Comparison of ENCODE assay signal across 12 mouse cellular contexts in the genomic region with DNA sequence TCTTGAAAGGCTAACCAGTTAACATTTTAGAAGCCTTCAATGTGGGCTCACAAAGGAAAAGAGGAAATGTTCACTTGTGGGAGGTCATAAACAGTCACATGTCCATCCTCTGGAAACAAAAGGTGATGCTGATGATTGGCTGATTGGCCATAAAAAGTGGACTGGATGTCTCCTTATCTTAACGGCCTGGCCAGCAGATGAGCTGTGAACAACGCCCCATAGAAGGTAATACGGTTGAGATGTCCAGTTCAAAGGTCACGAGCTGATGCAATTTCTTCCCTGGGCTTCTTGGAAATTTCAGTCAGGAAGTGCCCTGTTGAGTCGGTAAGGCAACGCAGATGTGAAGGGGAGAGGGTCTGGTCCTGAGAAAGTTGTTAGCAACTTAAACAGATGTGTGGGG. TPM values are rescaled to one million over a fixed set of nuclear protein-coding genes. Genes with fewer than 3 reads are reported as not detected.
DNase-seq lines count a peak whose midpoint lies in the region; ATAC-seq and TF ChIP-seq lines count a peak whose summit lies in the region.
"Had no signal": no experiment of that assay in that cellular context is flagged by ENCODE, and none has a peak within 500 bp of the region (broad histone marks: within the 10 kb centered on the region; RNA-seq: fewer than 3 reads in every experiment).

No protein-coding gene starts in this region.

- no peak overlapping the region for H3K4me2 ChIP-seq in heart, embryonic 12.5 days
- H3K4me2 ChIP-seq in embryonic facial prominence, embryonic 11.5 days (ENCODE audit: low read depth, low read length), result no peak overlapping the region
- no peak overlapping the region for H3K4me2 ChIP-seq in limb, embryonic 11.5 days (ENCODE audit: low read depth, severe bottlenecking)
- no peak overlapping the region for H3K4me2 ChIP-seq in stomach, postnatal 0 days (replicated peaks; ENCODE audit: low read depth)
- H3K4me2 ChIP-seq: heart, embryonic 13.5 days had no signal

- H3K9ac ChIP-seq in heart, embryonic 12.5 days, result no peak overlapping the region
- H3K9ac ChIP-seq in embryonic facial prominence, embryonic 11.5 days (replicated peaks; ENCODE audit: low read length), result no peak overlapping the region
- no peak overlapping the region for H3K9ac ChIP-seq in limb, embryonic 11.5 days (ENCODE audit: low read length)
- H3K9ac ChIP-seq in stomach, postnatal 0 days (ENCODE audit: low read length), result no peak overlapping the region
- H3K9ac ChIP-seq: heart, embryonic 13.5 days had no signal

- TF ChIP-seq CTCF in stomach, postnatal 0 days (IDR thresholded peaks at IDR 0.05; ENCODE audit: low read depth), result no peak

- ATAC-seq in heart, embryonic 12.5 days (ENCODE audit: insufficient number of reproducible peaks, low FRiP score), result peak; percentile 22; the same call in 1 of the 2 replicates
- no peak for ATAC-seq in embryonic facial prominence, embryonic 11.5 days (replicated peaks; ENCODE audit: insufficient number of reproducible peaks, low FRiP score, low TSS enrichment, low read depth)
- no peak for ATAC-seq in limb, embryonic 11.5 days (ENCODE audit: insufficient number of reproducible peaks, low FRiP score, low TSS enrichment, low read depth)
- no peak for ATAC-seq in stomach, postnatal 0 days (ENCODE audit: low FRiP score, low TSS enrichment)
- ATAC-seq: forebrain, embryonic 14.5 days had no signal

- no peak overlapping the region for H3K27ac ChIP-seq in heart, embryonic 12.5 days (ENCODE audit: poor library complexity, severe bottlenecking)
- H3K27ac ChIP-seq in embryonic facial prominence, embryonic 11.5 days (replicated peaks; ENCODE audit: low read depth, low read length), result no peak overlapping the region
- H3K27ac ChIP-seq in limb, embryonic 11.5 days (replicated peaks; ENCODE audit: low read depth, low read length), result peak overlapping the region; percentile 65
- no peak overlapping the region for H3K27ac ChIP-seq in stomach, postnatal 0 days (replicated peaks)
- H3K27ac ChIP-seq: heart, embryonic 13.5 days had no signal

- H3K27me3 ChIP-seq in heart, embryonic 12.5 days (replicated peaks), result no peaks in the 10 kb centered on the region
- no peaks in the 10 kb centered on the region for H3K27me3 ChIP-seq in embryonic facial prominence, embryonic 11.5 days (ENCODE audit: control insufficient read depth, insufficient read depth, low read length)
- H3K27me3 ChIP-seq in limb, embryonic 11.5 days (ENCODE audit: control insufficient read depth, insufficient read depth, low read length), result no peaks in the 10 kb centered on the region
- no peaks in the 10 kb centered on the region for H3K27me3 ChIP-seq in stomach, postnatal 0 days (ENCODE audit: control insufficient read depth, insufficient read depth, low read length)
- H3K27me3 ChIP-seq: heart, embryonic 13.5 days had no signal

- H3K36me3 ChIP-seq in heart, embryonic 12.5 days, result no peaks in the 10 kb centered on the region
- no peaks in the 10 kb centered on the region for H3K36me3 ChIP-seq in embryonic facial prominence, embryonic 11.5 days (replicated peaks; ENCODE audit: control insufficient read depth, insufficient read depth, low read depth, low read length)
- no peaks in the 10 kb centered on the region for H3K36me3 ChIP-seq in limb, embryonic 11.5 days (ENCODE audit: control insufficient read depth, insufficient read depth, low read length)
- H3K36me3 ChIP-seq in stomach, postnatal 0 days (ENCODE audit: control insufficient read depth, insufficient read depth, low read length), result no peaks in the 10 kb centered on the region
- H3K36me3 ChIP-seq: heart, embryonic 13.5 days had no signal

- no peak for DNase-seq in heart, adult 8-10 months (ENCODE audit: low spot score)
- DNase-seq in ES-CJ7 (ENCODE audit: low read depth, low spot score), result peak; percentile 29
- DNase-seq in embryonic facial prominence, embryonic 11.5 days (ENCODE audit: low spot score), result peak; percentile 28
- DNase-seq in limb, embryonic 11.5 days (ENCODE audit: low spot score), result peak; percentile 67
- DNase-seq in stomach, postnatal 0 days (ENCODE audit: low spot score), result no peak
- DNase-seq in adrenal gland, adult 8-10 months, result no peak
- DNase-seq in left cerebral cortex, adult 18-20 months (ENCODE audit: low spot score in 2 of 2), result no peak
- DNase-seq: lung, postnatal 10 days had no signal

- no peak for TF ChIP-seq EP300 in stomach, postnatal 0 days (optimal IDR thresholded peaks at IDR 0.05)

- no peaks in the 10 kb centered on the region; the same call in 1 of the 2 replicates for H3K9me3 ChIP-seq in heart, embryonic 12.5 days (replicated peaks)
- no peaks in the 10 kb centered on the region for H3K9me3 ChIP-seq in embryonic facial prominence, embryonic 11.5 days (replicated peaks; ENCODE audit: control insufficient read depth, low read length)
- no peaks in the 10 kb centered on the region for H3K9me3 ChIP-seq in limb, embryonic 11.5 days (ENCODE audit: control insufficient read depth, low read length)
- no peaks in the 10 kb centered on the region for H3K9me3 ChIP-seq in stomach, postnatal 0 days (ENCODE audit: control insufficient read depth, low read length)
- H3K9me3 ChIP-seq: heart, embryonic 13.5 days had no signal

- H3K4me1 ChIP-seq in heart, embryonic 12.5 days (replicated peaks), result peaks cover 18% of the 10 kb centered on the region
- no peaks in the 10 kb centered on the region; the same call in 1 of the 2 replicates for H3K4me1 ChIP-seq in embryonic facial prominence, embryonic 11.5 days (ENCODE audit: control insufficient read depth, insufficient read depth, low read length)
- H3K4me1 ChIP-seq in limb, embryonic 11.5 days (ENCODE audit: control insufficient read depth, insufficient read depth, low read length), result peaks cover 19% of the 10 kb centered on the region
- no peaks in the 10 kb centered on the region; the same call in 1 of the 2 replicates for H3K4me1 ChIP-seq in stomach, postnatal 0 days (replicated peaks; ENCODE audit: control insufficient read depth, insufficient read depth)

- 13% methylated on average over 6 of the region's 6 CpGs for WGBS in heart, embryonic 12.5 days
- 6% methylated on average over 6 of the region's 6 CpGs for WGBS in embryonic facial prominence, embryonic 11.5 days
- WGBS in limb, embryonic 11.5 days, result 4% methylated on average over 6 of the region's 6 CpGs
- WGBS in stomach, postnatal 0 days, result 36% methylated on average over 6 of the region's 6 CpGs

- H3K4me3 ChIP-seq in heart, embryonic 12.5 days, result no peak overlapping the region
- H3K4me3 ChIP-seq in embryonic facial prominence, embryonic 11.5 days (ENCODE audit: low read depth, low read length), result no peak overlapping the region
- H3K4me3 ChIP-seq in limb, embryonic 11.5 days (ENCODE audit: low read depth, low read length), result no peak overlapping the region
- H3K4me3 ChIP-seq in stomach, postnatal 0 days (ENCODE audit: low read depth, low read length), result no peak overlapping the region
- H3K4me3 ChIP-seq: heart, embryonic 13.5 days; myocyte had no signal

RNA-seq across cellular contexts. Expression of a gene that starts 28.9 kb away (rescaled TPM):
- polyA plus RNA-seq in heart, embryonic 12.5 days (2016; fragmentation: Nextera tagmentation; extraction: Ambion mirVana), result 9.9 and 10.6 TPM in 2 replicates
- total RNA-seq in heart, adult 8-10 months (2022), result 1 to 10 TPM; 6.3 to 6.9 (median 6.6) TPM
- 8.8 and 11.1 TPM in 2 replicates for polyA plus RNA-seq in embryonic facial prominence, embryonic 11.5 days (2014; fragmentation: Nextera tagmentation; extraction: Ambion mirVana)
- 7.8 and 8.2 TPM in 2 replicates for polyA plus RNA-seq in limb, embryonic 11.5 days (2014; fragmentation: Nextera tagmentation; extraction: Ambion mirVana)
- 10.6 and 11.9 TPM in 2 replicates for polyA plus RNA-seq in stomach, postnatal 0 days (2015; fragmentation: Nextera tagmentation; extraction: Ambion mirVana)
- total RNA-seq in adrenal gland, adult 8-10 months (2022), result 10 to 100 TPM; 21.9 to 35.4 (median 29.1) TPM
- total RNA-seq in left cerebral cortex, adult 18-20 months (2021), result 10 to 100 TPM; 10.8 to 11.6 TPM

Comparison
In these comparisons a context has a peak if more than half of its experiments do, and no peak if none do; other contexts are left out.
1. DNase-seq: peak in ES-CJ7 (single experiment), embryonic facial prominence, embryonic 11.5 days (single experiment) and limb, embryonic 11.5 days (single experiment); none in heart, adult 8-10 months (single experiment), stomach, postnatal 0 days (single experiment), adrenal gland, adult 8-10 months (single experiment) and left cerebral cortex, adult 18-20 months (0 of 2).